Mouse (Mus musculus): Measurements from ENCODE around the gene Smarce1. TPM values are rescaled to one million over a fixed set of nuclear protein-coding genes. Genes with fewer than 3 reads are reported as not detected.
A peak's percentile ranks its signal among the peaks of the same experiment; 100 is the strongest.
"Not testable (repeated sequence)": the region's sequence is repeated elsewhere in the genome, so short reads cannot be mapped to it uniquely, and the experiment has no call there.

Gene Smarce1
- total RNA-seq (2021): 100 to 1,000 TPM; 136 to 140 TPM

GRCm38 (mm10) chr11:99230261-99231048 lies at the start of gene Smarce1:
Smarce1 (minus strand) TSS chr11:99231017.
- intact Hi-C loops (cut with DNase I): no loop called here

GRCm38 (mm10) chr11:99279986-99280385 lies 49.2 kb upstream of the Smarce1 start:
- intact Hi-C loops (cut with DNase I): no loop called here
- no peak for DNase-seq

More at GRCm38 (mm10) chr11:99230261-99231048, at the start of gene Smarce1:
- DNase-seq: peak; percentile 85

GRCm38 (mm10) chr11:99276786-99277185 lies 46.0 kb upstream of the Smarce1 start:
- no peak for DNase-seq
- intact Hi-C loops (cut with DNase I): no loop called here

GRCm38 (mm10) chr11:99275624-99276023 lies 44.8 kb upstream of the Smarce1 start:
- no peak for DNase-seq
- intact Hi-C loops (cut with DNase I): no loop called here

GRCm38 (mm10) chr11:99272721-99273120 lies 41.9 kb upstream of the Smarce1 start:
- intact Hi-C loops (cut with DNase I): no loop called here
- no peak for DNase-seq

GRCm38 (mm10) chr11:99269192-99269591 lies 38.4 kb upstream of the Smarce1 start:
- no peak for DNase-seq
- intact Hi-C loops (cut with DNase I): no loop called here

GRCm38 (mm10) chr11:99265796-99266195 lies 35.0 kb upstream of the Smarce1 start:
- intact Hi-C loops (cut with DNase I): no loop called here
- no peak for DNase-seq

- DNase-seq: no peak
- intact Hi-C loops (cut with DNase I): no loop called here
Observed at GRCm38 (mm10) chr11:99265220-99265619, 34.4 kb upstream of the Smarce1 start.

- intact Hi-C loops (cut with DNase I): no loop called here
- no peak for DNase-seq
Observed at GRCm38 (mm10) chr11:99256213-99256612, 25.4 kb upstream of the Smarce1 start.

GRCm38 (mm10) chr11:99255316-99255715 lies 24.5 kb upstream of the Smarce1 start:
- DNase-seq: no peak
- intact Hi-C loops (cut with DNase I): no loop called here

- no peak for DNase-seq
- intact Hi-C loops (cut with DNase I): no loop called here
Observed at GRCm38 (mm10) chr11:99253893-99254292, 23.1 kb upstream of the Smarce1 start.

- intact Hi-C loops (cut with DNase I): no loop called here
- DNase-seq: no peak
Observed at GRCm38 (mm10) chr11:99252671-99253070, 21.9 kb upstream of the Smarce1 start.

- no peak for DNase-seq
- intact Hi-C loops (cut with DNase I): no loop called here
Observed at GRCm38 (mm10) chr11:99250666-99251065, 19.8 kb upstream of the Smarce1 start.

- DNase-seq: no peak
- intact Hi-C loops (cut with DNase I): no loop called here
Observed at GRCm38 (mm10) chr11:99250241-99250640, 19.4 kb upstream of the Smarce1 start.

GRCm38 (mm10) chr11:99249115-99249514 lies 18.3 kb upstream of the Smarce1 start:
- intact Hi-C loops (cut with DNase I): no loop called here
- DNase-seq: peak; percentile 30

- intact Hi-C loops (cut with DNase I): no loop called here
- DNase-seq: no peak
Observed at GRCm38 (mm10) chr11:99247916-99248315, 17.1 kb upstream of the Smarce1 start.

- DNase-seq; intact Hi-C loops (cut with DNase I): not testable (repeated sequence)
Observed at GRCm38 (mm10) chr11:99244519-99244918, 13.7 kb upstream of the Smarce1 start.

GRCm38 (mm10) chr11:99243820-99244374 lies 13.1 kb upstream of the Smarce1 start, which contains the start of gene Krt222:
Krt222 (minus strand) TSS chr11:99244085.
- intact Hi-C loops (cut with DNase I): no loop called here
- DNase-seq: peak; percentile 18

GRCm38 (mm10) chr11:99243200-99243819 lies 12.5 kb upstream of the Smarce1 start:
- intact Hi-C loops (cut with DNase I): no loop called here
- DNase-seq: no peak

- intact Hi-C loops (cut with DNase I): no loop called here
Observed at GRCm38 (mm10) chr11:99242056-99242455, 11.2 kb upstream of the Smarce1 start.

GRCm38 (mm10) chr11:99238468-99238867 lies 7.7 kb upstream of the Smarce1 start:
- no peak for DNase-seq
- intact Hi-C loops (cut with DNase I): no loop called here

More at GRCm38 (mm10) chr11:99242056-99242455, 11.2 kb upstream of the Smarce1 start:
- DNase-seq: no peak
